Mouse (Mus musculus): Measurements from ENCODE around the gene Slc22a8. TPM values are rescaled to one million over a fixed set of nuclear protein-coding genes. Genes with fewer than 3 reads are reported as not detected.

The Slc22a8 gene
- polyA plus RNA-seq, 1 experiment from 2014 or later = not detected

GRCm38 (mm10) chr19:8586350-8586749 lies 4.7 kb upstream of the Slc22a8 start:
- Histone ChIP-seq H3K27ac (ENCODE audit: low read length) (no peak overlapping the region), H3K27me3 (ENCODE audit: control insufficient read depth, insufficient read depth, low read length) (no peaks in the 10 kb centered on the region), H3K9ac (replicated peaks; ENCODE audit: low read depth, low read length) (no peak overlapping the region), H3K9me3 (ENCODE audit: control insufficient read depth, low read depth, low read length) (no peaks in the 10 kb centered on the region), H3K4me2 (replicated peaks; ENCODE audit: low read depth, low read length) (no peak overlapping the region), H3K4me3 (ENCODE audit: low read depth, low read length) (no peak overlapping the region), H3K36me3 (ENCODE audit: control insufficient read depth, insufficient read depth, low read length) (no peaks in the 10 kb centered on the region), H3K4me1 (ENCODE audit: control insufficient read depth, insufficient read depth, low read length) (no peaks in the 10 kb centered on the region)
- 43% methylated on average over 3 of the region's 3 CpGs for WGBS
- ATAC-seq (ENCODE audit: insufficient number of reproducible peaks, insufficient read depth, low FRiP score, low read depth) = no peak

- no peak overlapping the region for H3K4me3 ChIP-seq (ENCODE audit: low read depth, low read length)
- H3K9me3 ChIP-seq (ENCODE audit: control insufficient read depth, low read depth, low read length) = no peaks in the 10 kb centered on the region
- no peaks in the 10 kb centered on the region for H3K27me3 ChIP-seq (ENCODE audit: control insufficient read depth, insufficient read depth, low read length)
- H3K36me3 ChIP-seq (ENCODE audit: control insufficient read depth, insufficient read depth, low read length) = no peaks in the 10 kb centered on the region
- no peak overlapping the region for H3K27ac ChIP-seq (ENCODE audit: low read length)
- H3K9ac ChIP-seq (replicated peaks; ENCODE audit: low read depth, low read length) = no peak overlapping the region
- 63% methylated on average over 1 of the region's 1 CpGs for WGBS
- ATAC-seq (ENCODE audit: insufficient number of reproducible peaks, insufficient read depth, low FRiP score, low read depth) = no peak
- H3K4me2 ChIP-seq (replicated peaks; ENCODE audit: low read depth, low read length) = no peak overlapping the region
- no peaks in the 10 kb centered on the region for H3K4me1 ChIP-seq (ENCODE audit: control insufficient read depth, insufficient read depth, low read length)
Measured at GRCm38 (mm10) chr19:8587315-8587714, 3.7 kb upstream of the Slc22a8 start.

DNA sequence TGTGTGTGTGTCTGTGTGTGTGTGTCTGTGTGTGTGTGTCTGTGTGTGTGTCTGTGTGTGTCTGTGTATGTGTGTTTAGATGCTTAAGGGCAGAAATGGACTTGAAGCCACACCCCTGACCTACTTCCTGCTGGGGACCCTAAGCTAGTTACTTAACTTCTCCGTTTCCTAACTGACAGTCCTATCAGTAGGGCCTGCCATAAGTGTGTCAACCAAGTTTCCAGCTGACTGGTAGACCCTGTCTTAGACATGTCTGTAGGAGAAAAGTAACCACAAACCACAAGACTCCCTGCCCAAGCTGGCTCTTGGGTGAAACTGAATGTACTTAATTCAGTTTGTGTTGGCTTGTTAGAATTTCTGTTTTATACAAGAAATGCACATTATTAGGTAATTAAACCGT lies 1.1 kb downstream of the Slc22a8 start:
- H3K4me3 ChIP-seq (ENCODE audit: low read depth, low read length) = no peak overlapping the region
- no peak overlapping the region for H3K9ac ChIP-seq (replicated peaks; ENCODE audit: low read depth, low read length)
- no peak for ATAC-seq (ENCODE audit: insufficient number of reproducible peaks, insufficient read depth, low FRiP score, low read depth)
- WGBS = 75% methylated on average over 2 of the region's 2 CpGs
- no peaks in the 10 kb centered on the region for H3K36me3 ChIP-seq (ENCODE audit: control insufficient read depth, insufficient read depth, low read length)
- no peaks in the 10 kb centered on the region for H3K9me3 ChIP-seq (ENCODE audit: control insufficient read depth, low read depth, low read length)
- H3K4me2 ChIP-seq (replicated peaks; ENCODE audit: low read depth, low read length) = no peak overlapping the region
- H3K4me1 ChIP-seq (ENCODE audit: control insufficient read depth, insufficient read depth, low read length) = no peaks in the 10 kb centered on the region; the same call in 1 of the 2 replicates
- no peak overlapping the region for H3K27ac ChIP-seq (ENCODE audit: low read length)
- H3K27me3 ChIP-seq (ENCODE audit: control insufficient read depth, insufficient read depth, low read length) = no peaks in the 10 kb centered on the region

- 0 out of 2 replicates have a peak, but pooled peaks have one; percentile 18 for ATAC-seq (ENCODE audit: insufficient number of reproducible peaks, insufficient read depth, low FRiP score, low read depth)
- no peak overlapping the region for H3K4me3 ChIP-seq (ENCODE audit: low read depth, low read length)
- no peak overlapping the region for H3K4me2 ChIP-seq (replicated peaks; ENCODE audit: low read depth, low read length)
- H3K27me3 ChIP-seq (ENCODE audit: control insufficient read depth, insufficient read depth, low read length) = no peaks in the 10 kb centered on the region
- H3K9me3 ChIP-seq (ENCODE audit: control insufficient read depth, low read depth, low read length) = no peaks in the 10 kb centered on the region
- no peaks in the 10 kb centered on the region; the same call in 1 of the 2 replicates for H3K4me1 ChIP-seq (ENCODE audit: control insufficient read depth, insufficient read depth, low read length)
- no peaks in the 10 kb centered on the region for H3K36me3 ChIP-seq (ENCODE audit: control insufficient read depth, insufficient read depth, low read length)
- no peak overlapping the region for H3K9ac ChIP-seq (replicated peaks; ENCODE audit: low read depth, low read length)
- 60% methylated on average over 6 of the region's 6 CpGs for WGBS
- H3K27ac ChIP-seq (ENCODE audit: low read length) = no peak overlapping the region
Measured at GRCm38 (mm10) chr19:8592873-8593408, 1.9 kb downstream of the Slc22a8 start.

DNA sequence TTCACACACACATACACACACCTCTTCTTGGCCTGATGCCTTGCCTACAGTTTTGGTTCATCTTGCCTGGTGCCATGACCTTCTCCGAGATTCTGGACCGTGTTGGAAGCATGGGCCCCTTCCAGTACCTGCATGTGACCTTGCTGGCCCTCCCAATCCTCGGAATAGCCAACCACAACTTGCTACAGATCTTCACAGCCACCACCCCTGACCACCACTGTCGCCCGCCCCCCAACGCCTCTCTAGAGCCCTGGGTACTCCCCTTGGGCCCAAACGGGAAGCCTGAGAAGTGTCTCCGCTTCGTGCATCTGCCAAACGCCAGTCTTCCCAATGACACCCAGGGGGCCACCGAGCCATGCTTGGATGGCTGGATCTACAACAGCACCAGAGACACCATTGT lies 2.8 kb downstream of the Slc22a8 start:
- Histone ChIP-seq H3K4me2 (replicated peaks; ENCODE audit: low read depth, low read length) (no peak overlapping the region), H3K4me3 (ENCODE audit: low read depth, low read length) (no peak overlapping the region), H3K4me1 (ENCODE audit: control insufficient read depth, insufficient read depth, low read length) (no peaks in the 10 kb centered on the region; the same call in 1 of the 2 replicates), H3K36me3 (ENCODE audit: control insufficient read depth, insufficient read depth, low read length) (no peaks in the 10 kb centered on the region), H3K9ac (replicated peaks; ENCODE audit: low read depth, low read length) (no peak overlapping the region), H3K27ac (ENCODE audit: low read length) (no peak overlapping the region), H3K27me3 (ENCODE audit: control insufficient read depth, insufficient read depth, low read length) (no peaks in the 10 kb centered on the region), H3K9me3 (ENCODE audit: control insufficient read depth, low read depth, low read length) (no peaks in the 10 kb centered on the region)
- no peak for ATAC-seq (ENCODE audit: insufficient number of reproducible peaks, insufficient read depth, low FRiP score, low read depth)
- 89% methylated on average over 11 of the region's 11 CpGs for WGBS

DNA sequence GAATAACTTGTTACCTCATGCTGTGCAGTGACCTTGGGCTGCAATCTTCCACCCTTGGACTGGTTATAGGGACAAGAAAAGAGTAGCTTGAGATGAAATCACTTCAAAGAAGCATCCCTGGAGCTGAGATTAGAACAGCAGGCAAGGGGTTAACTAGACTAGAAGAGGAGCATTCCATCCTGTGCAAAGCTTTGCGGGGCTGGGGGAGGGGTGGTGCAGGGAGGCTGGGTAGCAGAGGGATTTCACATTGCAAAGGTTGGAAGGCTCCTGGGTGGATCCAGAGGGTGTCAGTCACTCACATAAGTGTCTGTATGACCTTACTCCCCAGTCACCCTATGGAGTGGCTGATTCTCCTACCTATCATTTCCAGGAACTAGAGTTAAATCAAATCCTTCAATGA lies 3.5 kb downstream of the Slc22a8 start:
- H3K36me3 ChIP-seq (ENCODE audit: control insufficient read depth, insufficient read depth, low read length) = no peaks in the 10 kb centered on the region
- H3K9ac ChIP-seq (replicated peaks; ENCODE audit: low read depth, low read length) = no peak overlapping the region
- no peaks in the 10 kb centered on the region for H3K27me3 ChIP-seq (ENCODE audit: control insufficient read depth, insufficient read depth, low read length)
- H3K4me2 ChIP-seq (replicated peaks; ENCODE audit: low read depth, low read length) = no peak overlapping the region
- H3K27ac ChIP-seq (ENCODE audit: low read length) = no peak overlapping the region
- ATAC-seq (ENCODE audit: insufficient number of reproducible peaks, insufficient read depth, low FRiP score, low read depth) = no peak
- H3K9me3 ChIP-seq (ENCODE audit: control insufficient read depth, low read depth, low read length) = no peaks in the 10 kb centered on the region
- H3K4me3 ChIP-seq (ENCODE audit: low read depth, low read length) = no peak overlapping the region
- H3K4me1 ChIP-seq (ENCODE audit: control insufficient read depth, insufficient read depth, low read length) = no peaks in the 10 kb centered on the region; the same call in 1 of the 2 replicates
- 0% methylated on average over 1 of the region's 1 CpGs for WGBS

DNA sequence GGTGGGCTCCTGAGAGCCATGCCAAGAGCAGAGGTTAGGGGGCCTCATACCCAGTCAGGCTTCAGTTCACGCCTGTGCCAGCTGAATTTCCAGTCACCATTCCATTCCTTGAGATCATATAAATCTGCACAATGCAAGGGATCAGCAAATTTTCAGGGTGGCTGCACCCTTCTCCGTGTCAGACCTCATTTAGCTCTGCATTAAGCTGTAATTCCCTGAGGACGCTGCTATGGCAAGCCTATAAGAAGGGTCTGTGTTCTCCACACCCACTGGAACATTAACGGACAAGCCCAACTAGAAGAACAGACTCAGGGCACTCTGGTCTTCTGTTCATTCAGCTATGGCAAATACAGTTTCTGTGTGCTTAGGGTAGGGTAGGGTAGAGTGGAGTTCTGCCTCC lies 6.2 kb downstream of the Slc22a8 start:
- Histone ChIP-seq H3K9me3 (ENCODE audit: control insufficient read depth, low read depth, low read length) (no peaks in the 10 kb centered on the region), H3K27me3 (ENCODE audit: control insufficient read depth, insufficient read depth, low read length) (no peaks in the 10 kb centered on the region), H3K9ac (replicated peaks; ENCODE audit: low read depth, low read length) (no peak overlapping the region), H3K4me2 (replicated peaks; ENCODE audit: low read depth, low read length) (no peak overlapping the region), H3K4me3 (ENCODE audit: low read depth, low read length) (no peak overlapping the region), H3K36me3 (ENCODE audit: control insufficient read depth, insufficient read depth, low read length) (no peaks in the 10 kb centered on the region), H3K4me1 (ENCODE audit: control insufficient read depth, insufficient read depth, low read length) (no peaks in the 10 kb centered on the region; the same call in 1 of the 2 replicates), H3K27ac (ENCODE audit: low read length) (no peak overlapping the region)
- WGBS = 68% methylated on average over 4 of the region's 4 CpGs
- no peak for ATAC-seq (ENCODE audit: insufficient number of reproducible peaks, insufficient read depth, low FRiP score, low read depth)

DNA sequence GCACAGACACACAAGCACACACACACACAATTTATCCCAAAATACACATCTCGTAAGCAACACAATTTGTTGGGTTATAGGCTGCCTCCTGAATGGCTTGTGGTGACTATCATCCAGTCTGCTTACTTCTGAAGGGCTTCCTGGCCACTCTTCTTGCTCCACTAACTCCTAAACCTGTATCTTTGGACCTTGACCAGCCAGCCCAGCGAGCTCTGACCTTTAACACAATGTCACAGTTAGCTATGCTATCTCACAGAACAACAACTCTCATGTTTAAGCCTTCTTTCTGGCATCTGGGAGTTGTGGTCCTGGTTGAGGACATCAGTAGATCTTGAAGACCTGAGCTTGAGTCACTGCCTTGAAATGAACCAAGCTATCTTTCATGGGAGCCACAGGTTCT lies 8.2 kb downstream of the Slc22a8 start:
- Histone ChIP-seq H3K27me3 (ENCODE audit: control insufficient read depth, insufficient read depth, low read length) (no peaks in the 10 kb centered on the region), H3K4me1 (ENCODE audit: control insufficient read depth, insufficient read depth, low read length) (no peaks in the 10 kb centered on the region), H3K36me3 (ENCODE audit: control insufficient read depth, insufficient read depth, low read length) (no peaks in the 10 kb centered on the region), H3K9ac (replicated peaks; ENCODE audit: low read depth, low read length) (no peak overlapping the region), H3K4me3 (ENCODE audit: low read depth, low read length) (no peak overlapping the region), H3K4me2 (replicated peaks; ENCODE audit: low read depth, low read length) (no peak overlapping the region), H3K27ac (ENCODE audit: low read length) (no peak overlapping the region), H3K9me3 (ENCODE audit: control insufficient read depth, low read depth, low read length) (no peaks in the 10 kb centered on the region)
- no peak for ATAC-seq (ENCODE audit: insufficient number of reproducible peaks, insufficient read depth, low FRiP score, low read depth)
- 80% methylated on average over 2 of the region's 2 CpGs for WGBS

GRCm38 (mm10) chr19:8601922-8602321 lies 10.9 kb downstream of the Slc22a8 start:
- H3K36me3 ChIP-seq (ENCODE audit: control insufficient read depth, insufficient read depth, low read length) = no peaks in the 10 kb centered on the region
- no peak for ATAC-seq (ENCODE audit: insufficient number of reproducible peaks, insufficient read depth, low FRiP score, low read depth)
- no peak overlapping the region for H3K9ac ChIP-seq (replicated peaks; ENCODE audit: low read depth, low read length)
- H3K4me1 ChIP-seq (ENCODE audit: control insufficient read depth, insufficient read depth, low read length) = no peaks in the 10 kb centered on the region
- H3K27me3 ChIP-seq (ENCODE audit: control insufficient read depth, insufficient read depth, low read length) = no peaks in the 10 kb centered on the region
- no peak overlapping the region for H3K27ac ChIP-seq (ENCODE audit: low read length)
- no peak overlapping the region for H3K4me2 ChIP-seq (replicated peaks; ENCODE audit: low read depth, low read length)
- no peak overlapping the region for H3K4me3 ChIP-seq (ENCODE audit: low read depth, low read length)
- no peaks in the 10 kb centered on the region for H3K9me3 ChIP-seq (ENCODE audit: control insufficient read depth, low read depth, low read length)

Measured in stomach, embryonic 14.5 days (tissue).